Mouse (Mus musculus): ENCODE measurements around the gene Flt3l. TPM values are rescaled to one million over a fixed set of nuclear protein-coding genes. Genes with fewer than 3 reads are reported as not detected.
"Not testable (repeated sequence)": the region's sequence is repeated elsewhere in the genome, so short reads cannot be mapped to it uniquely, and the experiment has no call there.

Flt3l gene
- total and polyA plus RNA-seq, 2 experiments, result 3.2 to 30.8 TPM

DNA sequence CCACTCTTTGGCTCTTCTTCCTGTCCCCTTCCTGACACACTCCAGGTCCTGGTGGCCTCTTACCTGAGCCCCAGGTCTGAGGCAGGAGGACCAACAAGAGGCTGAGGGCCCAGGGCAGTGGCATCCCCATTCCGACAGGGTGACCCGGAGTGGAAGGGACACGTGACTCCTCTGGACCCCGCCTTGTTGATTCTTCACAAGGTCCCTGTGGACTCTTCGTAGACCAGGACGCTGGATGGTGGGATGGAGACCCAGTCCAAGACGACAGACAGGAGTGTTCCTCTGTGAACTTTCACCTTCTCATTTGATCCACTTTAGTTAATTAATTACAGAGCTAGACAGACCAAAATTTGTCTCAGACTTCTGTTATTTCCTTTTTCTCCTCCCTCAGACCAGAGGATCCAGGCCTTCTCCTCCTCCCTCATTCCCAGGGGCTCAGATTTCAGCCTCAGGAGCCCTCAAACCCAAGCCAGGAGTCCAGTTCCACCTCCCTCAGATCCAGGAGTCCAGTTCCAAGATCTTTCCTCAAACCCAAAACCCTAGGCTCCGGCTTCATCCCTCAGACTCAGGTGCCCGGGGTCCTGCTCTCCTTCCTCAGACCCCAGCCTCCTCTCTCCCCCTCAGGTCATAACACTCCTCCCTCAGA, 33.2 kb downstream of the Flt3l start:
- Histone ChIP-seq H3K9ac (ENCODE audit: low read depth, low read length) (peak overlapping the region; percentile 84), H3K4me1 (ENCODE audit: control insufficient read depth, insufficient read depth, low read length) (peaks cover 14% of the 10 kb centered on the region), H3K27ac (replicated peaks; ENCODE audit: insufficient read depth, low read depth, low read length) (peak overlapping the region; percentile 95), H3K36me3 (ENCODE audit: control insufficient read depth, insufficient read depth, low read length) (peaks cover 13% of the 10 kb centered on the region; the same call in 1 of the 2 replicates), H3K27me3 (ENCODE audit: control insufficient read depth, insufficient read depth, low read length) (no peaks in the 10 kb centered on the region), H3K4me3 (ENCODE audit: insufficient read depth, low read depth, low read length) (peak overlapping the region; percentile 69), H3K79me2 (ENCODE audit: control insufficient read depth, insufficient read depth, low read length) (no peaks in the 10 kb centered on the region)
- no peak for TF ChIP-seq POLR2A (IDR thresholded peaks at IDR 0.05; ENCODE audit: extremely low read depth, insufficient read depth, low read length)
- TF ChIP-seq CTCF (IDR thresholded peaks at IDR 0.05; ENCODE audit: low read depth, low read length), result peak; percentile 22; the same call in 1 of the 2 replicates
- WGBS, result 6% methylated on average over 9 of the region's 9 CpGs
- peak; percentile 82 for DNase-seq (ENCODE audit: extremely low read depth, low read depth, low spot score)

DNA sequence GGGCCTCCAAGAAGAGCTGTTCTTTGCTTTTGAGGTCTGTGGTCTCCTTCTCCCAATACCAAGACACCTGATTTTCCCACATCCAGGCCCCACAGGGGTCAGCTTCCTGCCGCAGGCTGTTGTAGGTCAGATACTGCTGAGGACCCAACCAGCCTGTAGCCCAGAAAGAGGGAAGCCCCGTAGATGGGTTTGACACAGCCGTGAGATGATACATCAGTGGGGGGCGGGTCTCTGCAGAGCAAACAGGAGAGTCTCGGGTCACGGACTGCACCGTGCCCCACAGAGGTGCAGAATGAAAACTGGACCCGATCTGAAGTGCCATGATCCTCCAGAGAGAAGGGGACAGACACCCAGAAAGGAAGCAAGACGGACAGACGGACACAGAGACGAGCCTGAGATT, 33.8 kb downstream of the Flt3l start:
- Histone ChIP-seq H3K9ac (ENCODE audit: low read depth, low read length) (peak overlapping the region; percentile 63), H3K27ac (replicated peaks; ENCODE audit: insufficient read depth, low read depth, low read length) (peak overlapping the region; percentile 95), H3K4me1 (ENCODE audit: control insufficient read depth, insufficient read depth, low read length) (peaks cover 14% of the 10 kb centered on the region), H3K36me3 (ENCODE audit: control insufficient read depth, insufficient read depth, low read length) (peaks cover 17% of the 10 kb centered on the region; the same call in 1 of the 2 replicates), H3K4me3 (ENCODE audit: insufficient read depth, low read depth, low read length) (peak overlapping the region; percentile 69), H3K79me2 (ENCODE audit: control insufficient read depth, insufficient read depth, low read length) (no peaks in the 10 kb centered on the region), H3K27me3 (ENCODE audit: control insufficient read depth, insufficient read depth, low read length) (no peaks in the 10 kb centered on the region)
- TF ChIP-seq CTCF (IDR thresholded peaks at IDR 0.05; ENCODE audit: low read depth, low read length) (no peak), POLR2A (IDR thresholded peaks at IDR 0.05; ENCODE audit: extremely low read depth, insufficient read depth, low read length) (no peak)
- no peak for DNase-seq (ENCODE audit: extremely low read depth, low read depth, low spot score)
- 16% methylated on average over 11 of the region's 11 CpGs for WGBS

DNA sequence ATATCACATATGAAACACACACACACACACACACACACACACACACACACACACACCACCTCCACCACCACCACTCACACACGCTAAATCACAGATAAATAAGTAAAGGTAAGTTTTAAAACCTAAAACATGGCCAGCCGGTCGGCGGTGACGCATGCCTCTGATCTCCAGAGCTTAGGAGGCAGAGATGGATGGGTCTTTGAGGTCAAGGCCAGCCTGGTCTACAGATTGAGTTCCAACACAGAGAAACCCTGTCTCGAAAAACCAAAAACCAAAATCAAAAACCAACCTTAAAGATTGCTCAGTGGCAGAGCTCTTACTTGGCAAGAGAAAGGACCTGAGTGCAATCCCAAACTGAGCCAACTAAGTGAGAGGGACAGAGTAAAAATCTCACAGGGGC, 36.2 kb downstream of the Flt3l start:
- Histone ChIP-seq H3K79me2 (ENCODE audit: control insufficient read depth, insufficient read depth, low read length) (no peaks in the 10 kb centered on the region), H3K9ac (ENCODE audit: low read depth, low read length) (no peak overlapping the region), H3K27me3 (ENCODE audit: control insufficient read depth, insufficient read depth, low read length) (no peaks in the 10 kb centered on the region), H3K4me3 (ENCODE audit: insufficient read depth, low read depth, low read length) (no peak overlapping the region), H3K36me3 (ENCODE audit: control insufficient read depth, insufficient read depth, low read length) (peaks cover 25% of the 10 kb centered on the region; the same call in 1 of the 2 replicates), H3K4me1 (ENCODE audit: control insufficient read depth, insufficient read depth, low read length) (peaks cover 17% of the 10 kb centered on the region), H3K27ac (replicated peaks; ENCODE audit: insufficient read depth, low read depth, low read length) (no peak overlapping the region)
- TF ChIP-seq POLR2A (IDR thresholded peaks at IDR 0.05; ENCODE audit: extremely low read depth, insufficient read depth, low read length) (no peak), CTCF (IDR thresholded peaks at IDR 0.05; ENCODE audit: low read depth, low read length) (no peak)
- WGBS, result 80% methylated on average over 6 of the region's 6 CpGs
- no peak for DNase-seq (ENCODE audit: extremely low read depth, low read depth, low spot score)

DNA sequence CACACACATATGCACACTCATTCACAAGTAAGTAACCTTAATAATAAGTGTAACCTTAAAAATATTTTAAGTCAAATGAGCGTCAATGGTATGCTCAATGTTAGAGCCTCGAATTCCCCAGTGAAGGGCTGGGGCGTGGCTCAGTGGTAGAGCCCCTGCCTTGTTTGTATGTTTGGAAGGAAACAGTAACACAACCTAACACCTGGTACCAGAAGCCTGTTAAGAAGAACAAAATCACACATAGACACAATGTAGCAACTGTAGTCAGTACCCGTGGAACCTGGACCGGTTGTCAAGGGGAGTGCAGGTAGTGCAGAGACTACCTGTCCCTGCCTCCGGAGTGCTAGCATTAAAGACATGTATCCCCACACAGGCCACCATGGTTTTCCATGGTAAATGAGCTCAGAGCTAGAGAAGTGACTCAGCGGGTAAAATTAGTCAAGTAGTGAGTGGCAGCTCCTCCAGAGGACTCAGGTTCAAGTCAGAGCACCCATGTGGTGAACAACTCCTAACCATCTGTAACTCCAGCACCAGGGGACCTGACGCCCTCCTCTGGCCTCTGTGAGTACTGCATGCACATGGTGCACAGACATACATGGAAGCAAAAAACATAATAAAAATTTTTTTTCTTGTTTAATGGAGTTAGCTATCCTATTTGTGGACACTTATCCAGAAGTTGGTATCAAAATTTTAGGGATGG, 37.5 kb downstream of the Flt3l start:
- Histone ChIP-seq H3K9ac (ENCODE audit: low read depth, low read length) (no peak overlapping the region), H3K27ac (replicated peaks; ENCODE audit: insufficient read depth, low read depth, low read length) (no peak overlapping the region), H3K79me2 (ENCODE audit: control insufficient read depth, insufficient read depth, low read length) (no peaks in the 10 kb centered on the region), H3K4me3 (ENCODE audit: insufficient read depth, low read depth, low read length) (no peak overlapping the region), H3K4me1 (ENCODE audit: control insufficient read depth, insufficient read depth, low read length) (peaks cover 12% of the 10 kb centered on the region), H3K27me3 (ENCODE audit: control insufficient read depth, insufficient read depth, low read length) (no peaks in the 10 kb centered on the region), H3K36me3 (ENCODE audit: control insufficient read depth, insufficient read depth, low read length) (peaks cover 25% of the 10 kb centered on the region; the same call in 1 of the 2 replicates)
- TF ChIP-seq CTCF (IDR thresholded peaks at IDR 0.05; ENCODE audit: low read depth, low read length), result peak; percentile 62
- no peak for TF ChIP-seq POLR2A (IDR thresholded peaks at IDR 0.05; ENCODE audit: extremely low read depth, insufficient read depth, low read length)
- no peak for DNase-seq (ENCODE audit: extremely low read depth, low read depth, low spot score)
- WGBS, result 89% methylated on average over 8 of the region's 8 CpGs

DNA sequence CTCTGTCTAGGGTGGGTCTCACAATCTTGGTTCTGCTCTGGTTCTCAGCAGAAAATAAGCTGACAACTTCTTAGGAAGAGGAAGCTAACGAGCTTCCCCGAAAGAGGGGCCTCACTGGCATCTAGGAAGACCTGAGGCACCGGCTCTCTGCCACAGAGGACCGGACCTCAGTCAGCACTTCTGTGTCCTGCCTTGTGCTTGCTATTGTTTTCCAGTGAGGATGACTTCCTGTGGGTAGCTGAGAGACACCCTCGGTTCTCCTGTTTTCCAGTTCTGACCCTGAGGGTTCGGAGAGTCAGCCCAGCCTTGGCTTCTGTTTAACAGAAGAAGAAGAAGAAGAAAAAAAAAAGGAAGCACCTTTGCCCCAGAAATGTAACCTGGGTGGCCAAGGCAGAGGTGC, 38.8 kb downstream of the Flt3l start:
- DNase-seq (ENCODE audit: extremely low read depth, low read depth, low spot score), result peak; percentile 30
- H3K79me2 ChIP-seq (ENCODE audit: control insufficient read depth, insufficient read depth, low read length), result no peaks in the 10 kb centered on the region
- peaks cover 25% of the 10 kb centered on the region; the same call in 1 of the 2 replicates for H3K36me3 ChIP-seq (ENCODE audit: control insufficient read depth, insufficient read depth, low read length)
- H3K9ac ChIP-seq (ENCODE audit: low read depth, low read length), result no peak overlapping the region
- H3K4me1 ChIP-seq (ENCODE audit: control insufficient read depth, insufficient read depth, low read length), result peaks cover 8% of the 10 kb centered on the region
- peak overlapping the region; percentile 66 for H3K27ac ChIP-seq (replicated peaks; ENCODE audit: insufficient read depth, low read depth, low read length)
- H3K27me3 ChIP-seq (ENCODE audit: control insufficient read depth, insufficient read depth, low read length), result no peaks in the 10 kb centered on the region
- no peak for TF ChIP-seq POLR2A (IDR thresholded peaks at IDR 0.05; ENCODE audit: extremely low read depth, insufficient read depth, low read length)
- no peak for TF ChIP-seq CTCF (IDR thresholded peaks at IDR 0.05; ENCODE audit: low read depth, low read length)
- WGBS, result 70% methylated on average over 6 of the region's 6 CpGs
- no peak overlapping the region for H3K4me3 ChIP-seq (ENCODE audit: insufficient read depth, low read depth, low read length)

DNA sequence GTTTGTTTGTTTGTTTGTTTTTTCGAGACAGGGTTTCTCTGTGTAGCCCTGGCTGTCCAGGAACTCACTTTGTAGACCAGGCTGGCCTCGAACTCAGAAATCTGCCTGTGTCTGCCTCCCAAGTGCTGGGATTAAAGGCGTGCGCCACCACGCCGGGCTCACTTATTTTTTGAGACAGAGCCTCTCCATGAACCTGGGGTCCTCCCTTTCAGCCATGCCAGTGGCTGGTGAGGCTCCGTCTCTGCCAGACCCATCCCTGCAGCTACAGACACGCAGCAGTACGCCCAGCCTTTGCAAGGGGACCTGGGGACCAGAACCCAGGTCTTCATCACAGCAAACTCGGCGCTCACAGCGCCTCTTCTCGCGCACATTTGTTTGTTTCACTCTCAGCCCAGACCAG, 40.3 kb downstream of the Flt3l start:
- H3K4me3 ChIP-seq (ENCODE audit: insufficient read depth, low read depth, low read length); H3K27ac ChIP-seq (replicated peaks; ENCODE audit: insufficient read depth, low read depth, low read length); H3K79me2 ChIP-seq (ENCODE audit: control insufficient read depth, insufficient read depth, low read length); DNase-seq (ENCODE audit: extremely low read depth, low read depth, low spot score); H3K27me3 ChIP-seq (ENCODE audit: control insufficient read depth, insufficient read depth, low read length); H3K9ac ChIP-seq (ENCODE audit: low read depth, low read length); H3K4me1 ChIP-seq (ENCODE audit: control insufficient read depth, insufficient read depth, low read length): not testable (repeated sequence)
- WGBS, result 96% methylated on average over 14 of the region's 14 CpGs
- peaks cover 21% of the 10 kb centered on the region; the same call in 1 of the 2 replicates for H3K36me3 ChIP-seq (ENCODE audit: control insufficient read depth, insufficient read depth, low read length)

Data from liver, adult 2 months (tissue).